Mouse (Mus musculus) heart, adult 2 months (tissue): ENCODE measurements at regions not wholly inside any gene's neighbourhood (a gene's known extent, or its start where the extent isn't known, plus 50 kb on each side); places are given as distances from the start of the nearest gene placed in this dataset.

Source experiments
- DNase-seq, 2 experiments: peaks; one replicate each; pipeline ENCODE4 v3.0.0; 2021
- H3K27ac ChIP-seq: fragments of 200-600 bp; 2 replicates; pipeline ENCODE4 v1.8.1; 2022
- H3K27me3 ChIP-seq: fragments of 200-500 bp; 2 replicates; pipeline ENCODE4 v1.6.1; 2012; ENCODE audit warnings: mild to moderate bottlenecking, low read length, inconsistent platforms, mixed read lengths; ENCODE audit not compliant: control insufficient read depth, insufficient read depth
- H3K36me3 ChIP-seq: fragments of 200-500 bp; 2 replicates; pipeline ENCODE4 v1.6.1; 2012; ENCODE audit warnings: low read length, inconsistent platforms; ENCODE audit not compliant: control insufficient read depth, insufficient read depth
- H3K4me1 ChIP-seq: fragments of 200-500 bp; 2 replicates; pipeline ENCODE4 v1.6.1; 2011; ENCODE audit warnings: low read length; ENCODE audit not compliant: control insufficient read depth, insufficient read depth
- H3K4me3 ChIP-seq: fragments of 200-600 bp; 2 replicates; pipeline ENCODE4 v1.8.1; 2022
- H3K79me2 ChIP-seq: fragments of 200-500 bp; replicated peaks from 2 replicates; pipeline ENCODE4 v1.6.1; 2012; ENCODE audit warnings: mild to moderate bottlenecking, inconsistent platforms, low read length, moderate library complexity, mixed read lengths; ENCODE audit not compliant: control insufficient read depth, insufficient read depth
- H3K9ac ChIP-seq: fragments of 200-500 bp; 2 replicates; pipeline ENCODE4 v1.6.1; 2012; ENCODE audit warnings: low read depth, mild to moderate bottlenecking, control low read depth, inconsistent platforms, low read length, mixed read lengths
- CTCF ChIP-seq: fragments of 200-600 bp; IDR thresholded peaks from 2 replicates; pipeline ENCODE4 v1.8.1; 2022; ENCODE audit warnings: antibody characterized with exemption, mild to moderate bottlenecking, moderate library complexity
- EP300 ChIP-seq: fragments of 200-500 bp; IDR thresholded peaks from 2 replicates; pipeline ENCODE4 v1.6.1; 2011; ENCODE audit warnings: low read depth, low read length, control low read depth; ENCODE audit not compliant: insufficient read depth
- POLR2A ChIP-seq: fragments of 200-500 bp; IDR thresholded peaks from 2 replicates; pipeline ENCODE4 v1.6.1; 2011; ENCODE audit warnings: mild to moderate bottlenecking, low read depth, low read length, control low read depth; ENCODE audit not compliant: insufficient read depth
- WGBS: fragments of 180-500 bp; shearing (Covaris S2); methylation state at CpG from one replicate; pipeline ENCODE4 v1.1.7; 2018; 5-methylcytosine and 5-hydroxymethylcytosine counted together
- intact Hi-C: fragments of 180-260 bp; cut with DNase I; formaldehyde crosslinking; loops from one replicate; pipeline ENCODE4 v1.15.1; 2025

DNA sequence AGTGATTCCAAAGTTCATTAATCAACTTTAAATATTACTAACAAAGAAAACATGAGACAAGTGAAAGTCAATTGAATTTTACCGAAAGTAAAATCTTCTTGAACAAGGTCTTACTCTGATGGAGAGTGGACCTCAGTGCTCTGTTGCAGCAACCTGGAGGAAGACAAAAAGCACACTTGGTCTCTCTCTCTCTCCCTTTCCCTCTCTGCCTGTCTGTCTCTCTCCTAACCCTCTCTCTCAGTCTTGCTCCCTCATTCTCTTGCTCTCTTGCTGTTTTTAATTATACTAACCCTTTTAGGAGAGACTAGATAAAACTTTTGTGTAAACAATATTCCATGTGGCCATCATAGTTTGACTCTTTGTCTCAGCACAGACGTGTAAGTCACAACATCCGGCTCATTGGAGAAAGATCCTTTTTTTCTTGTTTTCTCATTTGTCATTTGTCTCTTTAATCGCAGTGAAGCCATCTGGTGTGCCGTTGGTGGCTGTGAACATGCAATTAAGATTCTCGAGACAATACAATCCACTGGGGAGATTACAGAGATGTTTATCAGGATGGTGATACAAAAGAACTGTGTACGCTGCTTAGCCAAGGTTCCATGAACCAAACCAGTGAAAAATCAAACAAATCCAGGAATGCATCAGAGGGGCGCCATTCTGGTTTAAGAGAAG, 244.5 kb downstream of the Galc start:
- Histone ChIP-seq H3K4me1 (no peaks in the 10 kb centered on the region), H3K27me3 (no peaks in the 10 kb centered on the region), H3K27ac (no peak overlapping the region), H3K4me3 (no peak overlapping the region), H3K36me3 (no peaks in the 10 kb centered on the region), H3K9ac (no peak overlapping the region), H3K79me2 (no peaks in the 10 kb centered on the region)
- 60% methylated on average over 8 of the region's 8 CpGs for WGBS
- TF ChIP-seq EP300, result no peak
- TF ChIP-seq POLR2A, result no peak
- no peak for TF ChIP-seq CTCF
- intact Hi-C loops, result no loop called here
- no peak for DNase-seq

DNA sequence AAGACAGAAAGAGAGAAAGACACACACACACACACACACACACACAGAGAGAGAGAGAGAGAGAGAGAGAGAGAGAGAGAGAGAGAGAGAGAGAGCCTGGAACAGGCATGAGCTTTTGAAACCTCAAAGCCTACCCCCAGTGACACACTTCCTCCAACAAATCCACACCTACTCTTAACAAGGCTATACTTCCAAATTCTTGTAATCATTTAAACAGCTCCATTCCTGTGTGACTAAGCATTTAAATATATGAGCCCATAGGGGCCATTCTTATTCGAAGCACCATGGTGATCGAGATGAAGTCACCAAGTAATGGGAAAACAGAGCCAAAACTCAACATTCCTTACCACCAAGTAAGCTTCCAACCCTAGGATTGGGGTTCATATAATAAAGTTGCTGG, 250.1 kb downstream of the Galc start:
- DNase-seq, result no peak
- intact Hi-C loops, result no loop called here
- Histone ChIP-seq H3K4me3 (no peak overlapping the region), H3K9ac (no peak overlapping the region), H3K79me2 (no peaks in the 10 kb centered on the region), H3K27ac (no peak overlapping the region), H3K4me1 (no peaks in the 10 kb centered on the region), H3K27me3 (no peaks in the 10 kb centered on the region), H3K36me3 (no peaks in the 10 kb centered on the region)
- TF ChIP-seq CTCF, result no peak
- no peak for TF ChIP-seq POLR2A
- TF ChIP-seq EP300, result no peak
- 81% methylated on average over 2 of the region's 2 CpGs for WGBS

DNA sequence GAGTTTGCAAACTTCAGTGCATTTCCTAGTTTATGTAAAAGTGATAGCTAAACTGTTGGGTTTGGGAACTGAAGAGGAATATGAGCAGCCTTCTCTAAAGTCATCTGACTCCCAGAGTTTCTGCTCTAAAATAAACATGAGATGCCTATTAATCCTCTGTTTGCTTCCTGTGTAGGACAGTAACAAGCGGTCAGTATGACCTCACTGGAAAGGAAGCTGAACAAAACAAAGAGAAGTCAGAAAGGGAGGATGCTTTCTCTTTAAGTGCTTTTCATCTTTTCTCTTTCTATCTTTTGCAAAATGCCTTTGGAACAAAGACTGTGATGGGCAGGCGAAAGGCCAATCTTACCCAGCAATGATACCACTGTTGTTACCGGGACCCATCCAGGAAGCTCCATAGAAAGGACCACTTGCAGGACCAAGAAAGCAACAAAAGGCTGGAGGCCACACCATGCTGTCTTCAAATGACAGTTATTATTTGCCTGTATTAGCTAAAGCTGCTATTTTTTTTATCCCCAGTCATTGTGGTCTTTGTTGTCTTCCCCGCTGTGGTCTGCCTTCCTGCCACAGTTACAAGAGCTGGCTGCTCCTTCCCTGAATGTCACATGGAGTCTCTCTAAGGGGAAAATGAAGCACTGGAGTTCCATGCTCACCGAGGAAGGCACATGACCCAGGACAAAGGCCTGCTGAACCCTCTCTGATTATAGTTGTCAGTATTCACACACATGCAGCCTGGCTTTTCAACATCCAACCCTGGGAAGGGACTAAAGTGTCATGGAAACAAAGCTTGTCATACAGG, 253.4 kb downstream of the Galc start:
- no peaks in the 10 kb centered on the region for H3K4me1 ChIP-seq
- H3K9ac ChIP-seq, result no peak overlapping the region
- no peaks in the 10 kb centered on the region for H3K36me3 ChIP-seq
- no peak overlapping the region for H3K4me3 ChIP-seq
- no peak overlapping the region for H3K27ac ChIP-seq
- H3K79me2 ChIP-seq, result no peaks in the 10 kb centered on the region
- no peak for DNase-seq
- intact Hi-C loops, result no loop called here
- no peaks in the 10 kb centered on the region for H3K27me3 ChIP-seq
- no peak for TF ChIP-seq EP300
- TF ChIP-seq POLR2A, result no peak
- no peak for TF ChIP-seq CTCF
- 36% methylated on average over 5 of the region's 5 CpGs for WGBS

DNA sequence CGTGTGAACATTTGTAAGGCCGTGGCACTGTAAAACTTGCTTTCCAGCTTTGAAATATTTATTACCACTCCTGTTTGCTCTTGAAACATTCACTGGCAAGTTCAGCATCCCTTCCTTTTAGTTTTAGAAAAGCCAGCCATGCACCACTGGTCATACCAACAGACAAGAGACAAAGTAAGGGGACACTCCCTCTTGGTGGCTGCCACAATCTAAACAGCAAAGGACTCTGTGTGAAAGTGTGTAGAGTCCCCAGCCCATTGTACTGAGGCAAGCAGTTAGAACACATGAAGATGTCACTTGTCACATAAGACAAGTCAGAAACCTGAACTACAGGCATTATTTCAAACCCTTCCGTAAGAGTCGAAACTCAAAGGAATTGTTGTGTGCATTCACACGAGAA, 257.0 kb downstream of the Galc start:
- 88% methylated on average over 5 of the region's 5 CpGs for WGBS
- intact Hi-C loops, result no loop called here
- Histone ChIP-seq H3K79me2 (no peaks in the 10 kb centered on the region), H3K27ac (no peak overlapping the region), H3K9ac (no peak overlapping the region), H3K36me3 (no peaks in the 10 kb centered on the region), H3K27me3 (no peaks in the 10 kb centered on the region), H3K4me3 (no peak overlapping the region), H3K4me1 (no peaks in the 10 kb centered on the region)
- DNase-seq, result no peak
- TF ChIP-seq CTCF (no peak), EP300 (no peak), POLR2A (no peak)

DNA sequence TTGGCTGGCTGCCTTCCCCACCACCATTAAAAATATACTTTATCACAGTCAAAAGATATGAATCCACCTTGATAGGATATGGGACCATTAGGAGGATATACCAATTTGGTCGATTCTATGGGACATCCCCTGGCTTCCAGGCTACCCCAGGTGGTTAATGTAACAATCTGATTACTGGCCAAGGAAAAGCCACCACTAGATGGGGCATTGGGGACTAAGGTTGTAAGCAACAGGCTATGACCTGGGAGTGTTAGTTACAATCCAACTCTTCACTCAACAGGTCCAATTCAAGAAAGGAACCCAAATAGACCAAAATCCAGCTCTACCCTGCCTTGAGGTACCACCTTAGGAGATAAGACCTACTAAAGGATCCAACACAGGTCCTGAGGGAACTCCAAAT, 264.4 kb downstream of the Galc start:
- Histone ChIP-seq H3K4me3 (no peak overlapping the region), H3K4me1 (no peaks in the 10 kb centered on the region), H3K27me3 (no peaks in the 10 kb centered on the region), H3K79me2 (no peaks in the 10 kb centered on the region), H3K27ac (no peak overlapping the region), H3K36me3 (no peaks in the 10 kb centered on the region), H3K9ac (no peak overlapping the region)
- WGBS, result 25% methylated on average over 1 of the region's 1 CpGs
- intact Hi-C loops, result no loop called here
- TF ChIP-seq CTCF, result no peak
- no peak for TF ChIP-seq EP300
- TF ChIP-seq POLR2A, result no peak
- DNase-seq, result no peak

DNA sequence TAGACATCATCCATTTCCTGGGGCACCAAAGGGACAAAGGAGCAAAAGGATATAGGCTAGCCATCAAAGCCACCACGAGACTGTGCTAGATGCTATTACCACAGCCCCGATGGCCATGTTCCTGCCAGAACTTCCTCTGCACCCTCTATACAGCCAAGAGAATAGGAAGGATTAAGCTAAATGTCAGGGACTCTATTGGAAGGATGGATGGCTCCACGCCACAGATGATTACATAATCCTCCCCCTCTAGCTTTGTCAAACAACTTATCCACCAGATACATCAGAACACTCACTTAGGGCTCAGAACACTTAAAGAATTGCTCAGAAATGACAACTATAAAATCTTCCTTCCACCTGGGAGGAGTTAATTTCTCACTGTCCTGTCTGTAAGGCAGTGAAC, 265.3 kb downstream of the Galc start:
- Histone ChIP-seq H3K79me2 (no peaks in the 10 kb centered on the region), H3K36me3 (no peaks in the 10 kb centered on the region), H3K4me3 (no peak overlapping the region), H3K9ac (no peak overlapping the region), H3K27me3 (no peaks in the 10 kb centered on the region), H3K4me1 (no peaks in the 10 kb centered on the region), H3K27ac (no peak overlapping the region)
- WGBS, result 71% methylated on average over 3 of the region's 3 CpGs
- intact Hi-C loops, result no loop called here
- TF ChIP-seq POLR2A, result no peak
- no peak for TF ChIP-seq CTCF
- no peak for TF ChIP-seq EP300
- no peak for DNase-seq
